Mouse (Mus musculus): ENCODE measurements at regions not wholly inside any gene's neighbourhood (a gene's known extent, or its start where the extent isn't known, plus 50 kb on each side); places are given as distances from the start of the nearest gene placed in this dataset.

- no peak for TF ChIP-seq CTCF (IDR thresholded peaks at IDR 0.05; ENCODE audit: insufficient read depth, low read depth, low read length)
- no peak for TF ChIP-seq POLR2A (IDR thresholded peaks at IDR 0.05; ENCODE audit: insufficient read depth, low read depth, low read length)
Measured at GRCm38 (mm10) chr7:64024253-64024652, 85.5 kb upstream of the Klf13 start.

All from olfactory bulb, adult 2 months (tissue).